Mouse (Mus musculus) lung, adult 2 months (tissue): ENCODE measurements around the gene Trp53.

Source experiments
- CTCF ChIP-seq: fragments of 200-500 bp; IDR thresholded peaks from 2 replicates; pipeline ENCODE4 v1.5.1; 2011; ENCODE audit warnings: mild to moderate bottlenecking, low read length, control low read depth; ENCODE audit not compliant: insufficient read depth
- POLR2A ChIP-seq: fragments of 200-500 bp; IDR thresholded peaks from 2 replicates; pipeline ENCODE4 v1.6.1; 2011; ENCODE audit warnings: low read depth, mild to moderate bottlenecking, control low read depth, low read length, borderline replicate concordance; ENCODE audit errors: extremely low read depth

DNA sequence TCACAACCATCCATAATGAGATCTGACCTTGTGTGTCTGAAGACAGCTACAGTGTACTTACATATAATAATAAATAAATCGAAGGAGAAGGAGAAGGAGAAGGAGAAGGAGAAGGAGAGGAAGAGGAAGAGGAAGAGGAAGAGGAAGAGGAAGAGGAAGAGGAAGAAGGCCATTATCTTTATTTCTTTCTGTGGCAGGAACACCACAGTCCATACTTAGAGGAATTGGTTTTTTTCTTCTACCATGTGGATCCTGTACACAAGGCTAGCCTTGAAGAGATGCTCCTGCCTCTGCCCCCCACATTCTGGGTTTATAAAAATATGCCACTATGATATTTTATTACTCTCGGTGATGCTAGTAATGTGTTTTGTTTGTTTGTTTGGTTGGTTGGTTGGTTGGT, 26.7 kb downstream of the Trp53 start:
- TF ChIP-seq CTCF = no peak
- no peak for TF ChIP-seq POLR2A
